Mouse (Mus musculus): ENCODE results near the gene Dnajb12.

- TF ChIP-seq CTCF (conservative IDR thresholded peaks at IDR 0.05; ENCODE audit: low read length) (peak; percentile 54), NANOG (IDR thresholded peaks at IDR 0.05; ENCODE audit: borderline replicate concordance, low read length) (no peak), POU5F1 (IDR thresholded peaks at IDR 0.05; ENCODE audit: borderline replicate concordance, low read length) (no peak)
Measured at GRCm38 (mm10) chr10:59846416-59846815, 32.9 kb upstream of the Dnajb12 start.
